Mouse (Mus musculus) gonadal fat pad, adult 2 months (tissue): ENCODE measurements around the gene Creg1. TPM values are rescaled to one million over a fixed set of nuclear protein-coding genes. Genes with fewer than 3 reads are reported as not detected.
"Not testable (repeated sequence)": the region's sequence is repeated elsewhere in the genome, so short reads cannot be mapped to it uniquely, and the experiment has no call there.

Experiments
- DNase-seq: peaks from one replicate; pipeline ENCODE4 v3.0.0-alpha.2; 2012; ENCODE audit warnings: low read depth
- polyA plus RNA-seq: library from polyadenylated mRNA; depleted of rRNA; stranded (reverse); fragments of >200 nt; gene quantifications from 2 replicates; pipeline ENCODE4 v1.2.3, GENCODE M21; 2012

Gene Creg1
- polyA plus RNA-seq, 1 experiment = 82.5 TPM

- no peak for DNase-seq
Measured at GRCm38 (mm10) chr1:165751142-165751541, 12.4 kb upstream of the Creg1 start.

GRCm38 (mm10) chr1:165751838-165752237, 11.7 kb upstream of the Creg1 start:
- no peak for DNase-seq

GRCm38 (mm10) chr1:165754205-165754604, 9.3 kb upstream of the Creg1 start:
- no peak for DNase-seq

GRCm38 (mm10) chr1:165755194-165755593, 8.4 kb upstream of the Creg1 start:
- no peak for DNase-seq

- DNase-seq = no peak
Measured at GRCm38 (mm10) chr1:165761522-165762305, 1.8 kb upstream of the Creg1 start.

- not testable (repeated sequence) for DNase-seq
Measured at GRCm38 (mm10) chr1:165762498-165762897, 1.0 kb upstream of the Creg1 start.

- DNase-seq = no peak
Measured at GRCm38 (mm10) chr1:165762914-165763634, 472 bp upstream of the Creg1 start.

- DNase-seq = no peak
Measured at GRCm38 (mm10) chr1:165764571-165764970, 1.0 kb downstream of the Creg1 start.

- DNase-seq = no peak
Measured at GRCm38 (mm10) chr1:165765041-165765440, 1.5 kb downstream of the Creg1 start.

GRCm38 (mm10) chr1:165765651-165766294, 2.2 kb downstream of the Creg1 start:
- DNase-seq = no peak

GRCm38 (mm10) chr1:165766295-165766890, 2.8 kb downstream of the Creg1 start:
- DNase-seq = no peak

- no peak for DNase-seq
Measured at GRCm38 (mm10) chr1:165768894-165769512, 5.5 kb downstream of the Creg1 start.

GRCm38 (mm10) chr1:165770181-165770759, 6.7 kb downstream of the Creg1 start:
- DNase-seq = no peak

- no peak for DNase-seq
Measured at GRCm38 (mm10) chr1:165771491-165771897, 7.9 kb downstream of the Creg1 start.

GRCm38 (mm10) chr1:165771998-165772397, 8.5 kb downstream of the Creg1 start:
- no peak for DNase-seq

- DNase-seq = no peak
Measured at GRCm38 (mm10) chr1:165775518-165776294, 12.2 kb downstream of the Creg1 start.

- no peak for DNase-seq
Measured at GRCm38 (mm10) chr1:165779954-165780585, 16.5 kb downstream of the Creg1 start.

GRCm38 (mm10) chr1:165780586-165781111, 17.1 kb downstream of the Creg1 start:
- no peak for DNase-seq

- no peak for DNase-seq
Measured at GRCm38 (mm10) chr1:165781426-165781825, 17.9 kb downstream of the Creg1 start.

GRCm38 (mm10) chr1:165781911-165782310, 18.4 kb downstream of the Creg1 start:
- no peak for DNase-seq
